Comparison of ENCODE assay signal across 8 mouse cellular contexts in the genomic region with DNA sequence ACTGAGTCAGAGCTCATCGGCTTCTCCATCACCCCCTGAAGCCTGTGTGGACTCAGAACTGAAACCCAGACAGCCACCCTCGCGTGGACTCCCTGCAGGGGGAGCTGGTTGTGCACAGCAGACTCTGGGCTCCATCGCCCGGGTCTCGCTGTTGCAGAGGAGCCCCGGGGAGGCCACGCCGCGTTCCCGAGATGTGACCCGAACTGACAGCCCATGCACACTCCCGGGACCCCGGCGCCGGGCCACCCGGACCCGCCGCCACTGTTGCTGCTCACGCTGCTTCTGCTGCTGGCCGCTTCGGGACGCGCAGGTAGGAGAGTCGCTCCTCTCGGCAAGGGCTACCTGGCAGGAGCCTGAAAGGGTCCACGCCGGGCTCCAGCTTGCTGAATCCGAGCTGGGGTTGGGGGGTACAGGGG. TPM values are rescaled to one million over a fixed set of nuclear protein-coding genes. Genes with fewer than 3 reads are reported as not detected.
A peak's percentile ranks its signal among the peaks of the same experiment; 100 is the strongest.
DNase-seq lines count a peak whose midpoint lies in the region; ATAC-seq lines count a peak whose summit lies in the region.

Il20ra (plus strand) TSS at position 150 of the 416 bp plus-strand sequence.

- peak within 1 kb of the TSS; percentile 53 for H3K4me3 ChIP-seq in embryonic facial prominence, embryonic 12.5 days
- peak within 1 kb of the TSS; percentile 67 for H3K4me3 ChIP-seq in heart, embryonic 10.5 days
- peak within 1 kb of the TSS; percentile 51 for H3K4me3 ChIP-seq in kidney, embryonic 16.5 days (ENCODE audit: low read length)
- H3K4me3 ChIP-seq in liver, embryonic 12.5 days: peak within 1 kb of the TSS; percentile 52

- peak within 1 kb of the TSS; percentile 61 for H3K9ac ChIP-seq in embryonic facial prominence, embryonic 12.5 days
- H3K9ac ChIP-seq in kidney, embryonic 16.5 days (replicated peaks; ENCODE audit: low read length): peak within 1 kb of the TSS; percentile 53
- peak within 1 kb of the TSS; percentile 55 for H3K9ac ChIP-seq in liver, embryonic 12.5 days

- H3K36me3 ChIP-seq in embryonic facial prominence, embryonic 12.5 days: no peaks in the 10 kb centered on the region
- no peaks in the 10 kb centered on the region for H3K36me3 ChIP-seq in heart, embryonic 10.5 days
- H3K36me3 ChIP-seq in kidney, embryonic 16.5 days (ENCODE audit: insufficient read depth, low read length): no peaks in the 10 kb centered on the region
- H3K36me3 ChIP-seq in liver, embryonic 12.5 days: no peaks in the 10 kb centered on the region

- H3K4me1 ChIP-seq in embryonic facial prominence, embryonic 12.5 days: peaks cover 10% of the 10 kb centered on the region; the same call in 1 of the 2 replicates
- H3K4me1 ChIP-seq in heart, embryonic 10.5 days: peaks cover 23% of the 10 kb centered on the region
- H3K4me1 ChIP-seq in kidney, embryonic 16.5 days (ENCODE audit: insufficient read depth, low read length): peaks cover 3% of the 10 kb centered on the region; the same call in 1 of the 2 replicates
- H3K4me1 ChIP-seq in liver, embryonic 12.5 days: peaks cover 21% of the 10 kb centered on the region

- DNase-seq in 3T3-L1 (ENCODE audit: low read depth, low spot score) (peak; percentile 25), NIH3T3 (ENCODE audit: low read depth) (peak; percentile 65)
- peak; percentile 77 for DNase-seq in heart, embryonic 10.5 days (ENCODE audit: low spot score)
- DNase-seq in natural killer cell, adult 2 months (ENCODE audit: low spot score in 2 of 2): peak; percentile 64 to 66
- DNase-seq in thymus, adult 18-20 months: peak; percentile 43 to 52

- H3K27ac ChIP-seq in embryonic facial prominence, embryonic 12.5 days: no peak within 1 kb of the TSS
- H3K27ac ChIP-seq in heart, embryonic 10.5 days: peak within 1 kb of the TSS; percentile 36; the same call in 1 of the 2 replicates
- H3K27ac ChIP-seq in kidney, embryonic 16.5 days (ENCODE audit: low read length): no peak within 1 kb of the TSS
- H3K27ac ChIP-seq in liver, embryonic 12.5 days: no peak within 1 kb of the TSS

- H3K27me3 ChIP-seq in embryonic facial prominence, embryonic 12.5 days: peaks cover 22% of the 10 kb centered on the region
- peaks cover 54% of the 10 kb centered on the region for H3K27me3 ChIP-seq in heart, embryonic 10.5 days (ENCODE audit: insufficient read depth, poor library complexity, severe bottlenecking)
- peaks cover 18% of the 10 kb centered on the region; the same call in 1 of the 2 replicates for H3K27me3 ChIP-seq in kidney, embryonic 16.5 days (ENCODE audit: insufficient read depth, low read length)
- peaks cover 17% of the 10 kb centered on the region; the same call in 1 of the 2 replicates for H3K27me3 ChIP-seq in liver, embryonic 12.5 days (replicated peaks)

- WGBS in embryonic facial prominence, embryonic 12.5 days: 1% methylated on average over 29 of the region's 29 CpGs
- WGBS in heart, embryonic 10.5 days: 2% methylated on average over 29 of the region's 29 CpGs
- WGBS in kidney, embryonic 16.5 days: under 1% methylated on average over 29 of the region's 29 CpGs
- WGBS in liver, embryonic 12.5 days (ENCODE audit: insufficient replicate concordance): 1% methylated on average over 29 of the region's 29 CpGs

- H3K9me3 ChIP-seq in embryonic facial prominence, embryonic 12.5 days: no peaks in the 10 kb centered on the region
- H3K9me3 ChIP-seq in heart, embryonic 10.5 days: no peaks in the 10 kb centered on the region
- H3K9me3 ChIP-seq in kidney, embryonic 16.5 days (ENCODE audit: low read length): no peaks in the 10 kb centered on the region
- no peaks in the 10 kb centered on the region for H3K9me3 ChIP-seq in liver, embryonic 12.5 days (replicated peaks)

- ATAC-seq in embryonic facial prominence, embryonic 12.5 days (ENCODE audit: insufficient number of reproducible peaks, insufficient read depth, low FRiP score, low TSS enrichment): 0 out of 2 replicates have a peak, but pooled peaks have one; percentile 41
- peak; percentile 78 for ATAC-seq in kidney, embryonic 16.5 days (ENCODE audit: low FRiP score, low TSS enrichment)
- peak; percentile 43; the same call in 1 of the 2 replicates for ATAC-seq in liver, embryonic 12.5 days

- H3K4me2 ChIP-seq in embryonic facial prominence, embryonic 12.5 days (replicated peaks): peak within 1 kb of the TSS; percentile 94
- peak within 1 kb of the TSS; percentile 80 for H3K4me2 ChIP-seq in kidney, embryonic 16.5 days (replicated peaks; ENCODE audit: low read depth, low read length)
- H3K4me2 ChIP-seq in liver, embryonic 12.5 days: peak within 1 kb of the TSS; percentile 83

RNA-seq across cellular contexts. Expression of gene Il20ra, which starts in this region (rescaled TPM):
- 0.18 TPM in 2 replicates for polyA plus RNA-seq in embryonic facial prominence, embryonic 12.5 days (2016; fragmentation: Nextera tagmentation; extraction: Ambion mirVana)
- 0.20 and 0.26 TPM in 2 replicates for polyA plus RNA-seq in heart, embryonic 10.5 days (2016; fragmentation: Nextera tagmentation; extraction: Ambion mirVana)
- 0.07 and 0.10 TPM in 2 replicates for polyA plus RNA-seq in kidney, embryonic 16.5 days (2015; fragmentation: Nextera tagmentation; extraction: Ambion mirVana)
- 0.33 and 0.37 TPM in 2 replicates for polyA plus RNA-seq in liver, embryonic 12.5 days (2016; fragmentation: Nextera tagmentation; extraction: Ambion mirVana)

Comparison
In these comparisons a context has a peak if more than half of its experiments do, and no peak if none do; other contexts are left out.
1. Peak in ATAC-seq, H3K4me3 ChIP-seq, H3K9ac ChIP-seq and H3K4me2 ChIP-seq in embryonic facial prominence, embryonic 12.5 days; RNA of the gene not detected or under 1 TPM.
2. Peak in DNase-seq, H3K4me3 ChIP-seq and H3K27ac ChIP-seq in heart, embryonic 10.5 days; RNA of the gene not detected or under 1 TPM.
3. Peak in ATAC-seq, H3K4me3 ChIP-seq, H3K9ac ChIP-seq and H3K4me2 ChIP-seq in kidney, embryonic 16.5 days; RNA of the gene not detected or under 1 TPM.
4. Peak in ATAC-seq, H3K4me3 ChIP-seq, H3K9ac ChIP-seq and H3K4me2 ChIP-seq in liver, embryonic 12.5 days; RNA of the gene not detected or under 1 TPM.
5. DNase-seq: peak in every context shown above with its lines; median percentile 77 in heart, embryonic 10.5 days; 65 in NIH3T3; 65 in natural killer cell, adult 2 months; 48 in thymus, adult 18-20 months; 25 in 3T3-L1.